24 mouse cellular contexts compared by ENCODE assay signal in the genomic region with DNA sequence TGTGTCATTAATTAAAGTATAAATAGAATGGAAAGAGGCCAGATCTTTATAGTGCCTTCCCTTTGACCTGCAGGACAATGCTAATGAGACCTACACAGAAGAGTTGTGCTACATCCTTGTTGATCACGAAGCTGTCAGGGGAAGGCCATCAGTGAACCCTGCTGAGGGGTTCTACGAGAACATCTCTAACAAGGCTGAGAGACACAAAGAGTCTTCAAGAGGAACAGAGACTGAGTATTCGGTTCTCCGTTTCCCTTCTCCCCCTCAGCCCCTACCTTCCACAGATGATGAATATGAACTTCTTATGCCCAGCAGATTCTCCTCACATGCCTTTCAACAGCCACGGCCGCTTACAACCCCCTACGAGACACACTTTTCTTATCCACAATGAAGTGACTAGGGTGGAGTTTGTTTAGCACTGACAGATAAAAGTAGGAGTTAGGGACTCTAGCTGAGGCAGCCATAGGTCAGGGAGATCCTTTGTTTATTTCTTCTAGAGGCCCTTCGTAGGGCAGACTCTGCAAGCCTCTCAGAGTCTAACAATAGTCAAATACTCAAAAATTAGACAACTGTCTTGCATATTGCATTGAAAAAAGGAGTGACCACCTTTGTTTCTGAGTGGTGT. TPM values are rescaled to one million over a fixed set of nuclear protein-coding genes. Genes with fewer than 3 reads are reported as not detected.
DNase-seq lines count a peak whose midpoint lies in the region; ATAC-seq lines count a peak whose summit lies in the region.
"Had no signal": no experiment of that assay in that cellular context is flagged by ENCODE, and none has a peak within 500 bp of the region (broad histone marks: within the 10 kb centered on the region; RNA-seq: fewer than 3 reads in every experiment).

No protein-coding gene starts in this region.

- peaks cover 6% of the 10 kb centered on the region for H3K36me3 ChIP-seq in megakaryocyte, embryonic 14.5 days (replicated peaks; ENCODE audit: low read length)
- H3K36me3 ChIP-seq: embryonic facial prominence, embryonic 13.5 days; forebrain, embryonic 12.5 days; heart, embryonic 15.5 days; hindbrain, embryonic 10.5 days had no signal

- peak; percentile 74 for DNase-seq in heart, adult 11 months
- DNase-seq in heart, postnatal 36 days, result no peak
- DNase-seq in left cerebral cortex, adult 9 months (ENCODE audit: low spot score in 2 of 2), result no peak
- no peak for DNase-seq in adrenal gland, postnatal 10 days
- DNase-seq: adrenal gland, postnatal 25 days; cerebellum, adult 18-20 months; cerebellum, adult 9-11 months; cerebellum, postnatal 36 days; gastrocnemius, postnatal 10 days; heart, adult 2 months; heart, postnatal 14 days had no signal

- peak overlapping the region; percentile 38 for H3K4me3 ChIP-seq in megakaryocyte, embryonic 14.5 days (replicated peaks)
- H3K4me3 ChIP-seq: embryonic facial prominence, embryonic 13.5 days; forebrain, embryonic 12.5 days; heart, adult 2 months; heart, embryonic 15.5 days; hindbrain, embryonic 10.5 days had no signal

- no peak for ATAC-seq in megakaryocyte, adult 5-6 weeks (ENCODE audit: poor library complexity, severe bottlenecking)
- peak; percentile 16 for ATAC-seq in megakaryocyte progenitor cell, adult 5-6 weeks (replicated peaks; ENCODE audit: poor library complexity)
- ATAC-seq: forebrain, embryonic 16.5 days had no signal

- intact Hi-C loops in heart, postnatal 36 days (cut with DNase I), result no loop called here

- H3K27me3 ChIP-seq in megakaryocyte, embryonic 14.5 days (replicated peaks), result no peaks in the 10 kb centered on the region
- H3K27me3 ChIP-seq: embryonic facial prominence, embryonic 13.5 days; forebrain, embryonic 12.5 days; heart, embryonic 15.5 days had no signal

- H3K9me3 ChIP-seq in megakaryocyte, embryonic 14.5 days, result no peaks in the 10 kb centered on the region
- H3K9me3 ChIP-seq: embryonic facial prominence, embryonic 13.5 days; forebrain, embryonic 12.5 days; heart, embryonic 15.5 days; hindbrain, embryonic 10.5 days had no signal

- H3K4me1 ChIP-seq in megakaryocyte, embryonic 14.5 days, result peaks cover 91% of the 10 kb centered on the region
- H3K4me1 ChIP-seq: embryonic facial prominence, embryonic 13.5 days; forebrain, embryonic 12.5 days; hindbrain, embryonic 10.5 days had no signal

RNA-seq across cellular contexts. Expression of a gene that starts 9.7 kb away (rescaled TPM):
- total RNA-seq in heart, postnatal 36 days (2021), result under 1 TPM; 0.22 to 0.25 TPM
- 1.9 TPM in 1 of 2 replicates, not detected in the other for polyA plus RNA-seq in megakaryocyte, embryonic 14.5 days (2012; ENCODE audit: insufficient read depth, low replicate concordance)
- total RNA-seq in megakaryocyte, adult 5-6 weeks (2015), result not detected in 2 replicates
- total RNA-seq in megakaryocyte, adult 5-6 weeks (2017), result not detected in 2 replicates
- 0.35 and 0.46 TPM in 2 replicates for total RNA-seq in megakaryocyte progenitor cell, adult 5-6 weeks (2015)
- total RNA-seq in megakaryocyte progenitor cell, adult 5-6 weeks (2017), result 0.30 TPM in 1 of 2 replicates, not detected in the other
- under 1 TPM; 0.21 to 0.48 TPM for total RNA-seq in adrenal gland, postnatal 10 days (2021)
- total RNA-seq: adrenal gland, postnatal 25 days; MEL had no signal
- polyA plus RNA-seq: C2C12; forebrain, embryonic 12.5 days; forebrain, embryonic 16.5 days; frontal cortex, adult 2 months had no signal

RNA-seq across cellular contexts. Expression of a gene that starts 34.0 kb away (rescaled TPM):
- total RNA-seq in heart, postnatal 36 days (2021), result not detected
- polyA plus RNA-seq in megakaryocyte, embryonic 14.5 days (2012; ENCODE audit: insufficient read depth, low replicate concordance), result 0.83 and 2.1 TPM in 2 replicates
- total RNA-seq in megakaryocyte, adult 5-6 weeks (2015), result 0.71 and 0.98 TPM in 2 replicates
- total RNA-seq in megakaryocyte, adult 5-6 weeks (2017), result 0.07 TPM in 1 of 2 replicates, not detected in the other
- 1.0 and 2.2 TPM in 2 replicates for total RNA-seq in megakaryocyte progenitor cell, adult 5-6 weeks (2015)
- 0.17 and 0.61 TPM in 2 replicates for total RNA-seq in megakaryocyte progenitor cell, adult 5-6 weeks (2017)
- under 1 TPM; 0.18 to 0.48 TPM for total RNA-seq in adrenal gland, postnatal 10 days (2021)
- total RNA-seq: gastrocnemius, postnatal 10 days; gastrocnemius, postnatal 4 days; heart, adult 2 months; heart, postnatal 14 days; MEL had no signal
- polyA plus RNA-seq: C2C12; forebrain, embryonic 16.5 days; heart, adult 2 months; heart, embryonic 15.5 days; hindbrain, embryonic 10.5 days; hindbrain, embryonic 14.5 days had no signal
